In the genomic region with DNA sequence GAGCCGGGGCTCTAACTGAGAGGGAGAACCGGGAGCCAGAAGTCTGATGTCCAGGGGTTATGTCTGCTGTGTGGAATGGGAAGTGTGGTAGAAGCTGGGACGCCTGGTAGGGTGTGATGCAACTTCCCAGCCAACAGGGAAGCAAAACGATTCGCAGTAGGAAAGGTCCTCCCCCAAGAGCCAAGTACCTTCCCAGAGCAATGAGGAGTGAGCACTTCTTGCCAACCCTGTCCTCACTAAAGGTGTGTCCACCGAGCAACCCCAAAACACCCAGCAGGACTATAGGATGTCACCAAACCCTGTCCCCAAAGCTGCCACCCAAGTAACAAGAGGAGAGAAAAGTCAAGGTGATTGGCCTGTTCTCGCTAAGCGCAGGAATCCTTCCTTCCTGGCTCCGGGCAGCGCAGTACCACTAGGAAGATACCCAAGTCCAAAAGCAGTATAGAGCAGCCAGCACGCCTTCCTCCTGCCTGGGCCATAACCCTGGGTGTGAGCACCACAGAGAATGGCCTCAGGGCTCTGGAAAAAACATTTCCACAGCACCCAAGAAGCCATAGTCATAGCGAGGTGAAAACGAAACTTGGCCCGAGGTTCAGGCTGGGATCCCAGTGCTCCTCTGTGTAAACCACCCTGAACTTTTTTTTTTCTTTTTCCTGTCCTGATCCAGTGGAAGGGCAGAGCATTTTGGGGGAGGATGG, we compare ENCODE assay signal across 8 mouse cellular contexts. TPM values are rescaled to one million over a fixed set of nuclear protein-coding genes. Genes with fewer than 3 reads are reported as not detected.
DNase-seq lines count a peak whose midpoint lies in the region; ATAC-seq lines count a peak whose summit lies in the region.

No protein-coding gene starts in this region.

- H3K4me1 ChIP-seq in heart, embryonic 12.5 days (replicated peaks), result peaks cover 50% of the 10 kb centered on the region
- H3K4me1 ChIP-seq in midbrain, embryonic 12.5 days, result peaks cover 19% of the 10 kb centered on the region

- WGBS in heart, embryonic 12.5 days, result 76% methylated on average over 14 of the region's 14 CpGs
- 86% methylated on average over 14 of the region's 14 CpGs for WGBS in midbrain, embryonic 12.5 days

- H3K27me3 ChIP-seq in heart, embryonic 12.5 days (replicated peaks), result no peaks in the 10 kb centered on the region
- no peaks in the 10 kb centered on the region for H3K27me3 ChIP-seq in midbrain, embryonic 12.5 days

- H3K4me3 ChIP-seq in heart, embryonic 12.5 days, result 0 out of 2 replicates have a peak overlapping the region, but pooled peaks have one; percentile 89
- H3K4me3 ChIP-seq in midbrain, embryonic 12.5 days, result no peak overlapping the region

- H3K9ac ChIP-seq in heart, embryonic 12.5 days, result no peak overlapping the region; the same call in 1 of the 2 replicates
- H3K9ac ChIP-seq in midbrain, embryonic 12.5 days (replicated peaks), result no peak overlapping the region

- H3K9me3 ChIP-seq in heart, embryonic 12.5 days (replicated peaks), result no peaks in the 10 kb centered on the region
- no peaks in the 10 kb centered on the region for H3K9me3 ChIP-seq in midbrain, embryonic 12.5 days

- ATAC-seq in heart, embryonic 12.5 days (ENCODE audit: insufficient number of reproducible peaks, low FRiP score), result no peak
- ATAC-seq in midbrain, embryonic 12.5 days (ENCODE audit: low FRiP score, low read depth), result no peak

- H3K4me2 ChIP-seq in heart, embryonic 12.5 days, result peak overlapping the region; percentile 97
- peak overlapping the region; percentile 93 for H3K4me2 ChIP-seq in midbrain, embryonic 12.5 days (replicated peaks)

- H3K27ac ChIP-seq in heart, embryonic 12.5 days (ENCODE audit: poor library complexity, severe bottlenecking), result no peak overlapping the region
- no peak overlapping the region for H3K27ac ChIP-seq in midbrain, embryonic 12.5 days (replicated peaks)

- H3K36me3 ChIP-seq in heart, embryonic 12.5 days, result peaks cover 9% of the 10 kb centered on the region
- H3K36me3 ChIP-seq in midbrain, embryonic 12.5 days, result peaks cover 9% of the 10 kb centered on the region

- DNase-seq in kidney, adult 11 months, result peak; percentile 34
- DNase-seq in kidney, postnatal 4 days, result no peak
- DNase-seq in kidney, postnatal 14 days, result peak; percentile 38
- DNase-seq in c-Kit-positive CD71-positive TER-119-positive erythroid progenitor cells, embryonic 14.5 days (ENCODE audit: low spot score), result no peak
- DNase-seq in ovary, adult 18-20 months (ENCODE audit: low spot score), result no peak
- no peak for DNase-seq in testis, postnatal 14 days (ENCODE audit: low spot score)

RNA-seq across cellular contexts. Expression of gene Zdhhc18, which starts 18.7 kb away (rescaled TPM):
- 3.5 and 3.9 TPM in 2 replicates for polyA plus RNA-seq in heart, embryonic 12.5 days (2016; fragmentation: Nextera tagmentation; extraction: Ambion mirVana)
- 4.1 and 4.7 TPM in 2 replicates for polyA plus RNA-seq in midbrain, embryonic 12.5 days (2016; fragmentation: Nextera tagmentation; extraction: Ambion mirVana)

RNA-seq across cellular contexts. Expression of gene Sfn, which starts 29.3 kb away (rescaled TPM):
- 0.76 and 1.4 TPM in 2 replicates for polyA plus RNA-seq in heart, embryonic 12.5 days (2016; fragmentation: Nextera tagmentation; extraction: Ambion mirVana)
- 6.7 and 9.5 TPM in 2 replicates for polyA plus RNA-seq in midbrain, embryonic 12.5 days (2016; fragmentation: Nextera tagmentation; extraction: Ambion mirVana)

RNA-seq across cellular contexts. Expression of gene Pigv, which starts 41.2 kb away (rescaled TPM):
- 15.0 and 18.4 TPM in 2 replicates for polyA plus RNA-seq in heart, embryonic 12.5 days (2016; fragmentation: Nextera tagmentation; extraction: Ambion mirVana)
- 18.3 and 19.1 TPM in 2 replicates for polyA plus RNA-seq in midbrain, embryonic 12.5 days (2016; fragmentation: Nextera tagmentation; extraction: Ambion mirVana)

RNA-seq across cellular contexts. Expression of gene Gpn2, which starts 47.1 kb away (rescaled TPM):
- 11.2 and 12.2 TPM in 2 replicates for polyA plus RNA-seq in heart, embryonic 12.5 days (2016; fragmentation: Nextera tagmentation; extraction: Ambion mirVana)
- polyA plus RNA-seq in midbrain, embryonic 12.5 days (2016; fragmentation: Nextera tagmentation; extraction: Ambion mirVana), result 23.0 and 25.3 TPM in 2 replicates

RNA-seq across cellular contexts. Expression of gene Gpatch3, which starts 56.7 kb away (rescaled TPM):
- polyA plus RNA-seq in heart, embryonic 12.5 days (2016; fragmentation: Nextera tagmentation; extraction: Ambion mirVana), result 6.0 and 6.9 TPM in 2 replicates
- polyA plus RNA-seq in midbrain, embryonic 12.5 days (2016; fragmentation: Nextera tagmentation; extraction: Ambion mirVana), result 10.9 and 11.5 TPM in 2 replicates

Comparison
In these comparisons a context has a peak if more than half of its experiments do, and no peak if none do; other contexts are left out.
1. DNase-seq: peak in kidney, adult 11 months (single experiment) and kidney, postnatal 14 days (single experiment); none in kidney, postnatal 4 days (0 of 2), c-Kit-positive CD71-positive TER-119-positive erythroid progenitor cells, embryonic 14.5 days (single experiment), ovary, adult 18-20 months (single experiment) and testis, postnatal 14 days (single experiment).